Mouse (Mus musculus) layer of hippocampus, postnatal 10 days (tissue): Measurements from ENCODE around the gene Hoxb3. TPM values are rescaled to one million over a fixed set of nuclear protein-coding genes. Genes with fewer than 3 reads are reported as not detected.

ENCODE experiments used
- DNase-seq, 2 experiments: peaks; one replicate each; pipeline ENCODE4 v3.0.0; 2021; ENCODE audit warnings: low spot score in 2 of 2
- total RNA-seq, 2 experiments: library from RNA; stranded (reverse); gene quantifications; 2 replicates each; pipeline ENCODE4 v1.2.3; 2021

Gene Hoxb3
- total RNA-seq, 2 experiments from 2014 or later: not detected

DNA sequence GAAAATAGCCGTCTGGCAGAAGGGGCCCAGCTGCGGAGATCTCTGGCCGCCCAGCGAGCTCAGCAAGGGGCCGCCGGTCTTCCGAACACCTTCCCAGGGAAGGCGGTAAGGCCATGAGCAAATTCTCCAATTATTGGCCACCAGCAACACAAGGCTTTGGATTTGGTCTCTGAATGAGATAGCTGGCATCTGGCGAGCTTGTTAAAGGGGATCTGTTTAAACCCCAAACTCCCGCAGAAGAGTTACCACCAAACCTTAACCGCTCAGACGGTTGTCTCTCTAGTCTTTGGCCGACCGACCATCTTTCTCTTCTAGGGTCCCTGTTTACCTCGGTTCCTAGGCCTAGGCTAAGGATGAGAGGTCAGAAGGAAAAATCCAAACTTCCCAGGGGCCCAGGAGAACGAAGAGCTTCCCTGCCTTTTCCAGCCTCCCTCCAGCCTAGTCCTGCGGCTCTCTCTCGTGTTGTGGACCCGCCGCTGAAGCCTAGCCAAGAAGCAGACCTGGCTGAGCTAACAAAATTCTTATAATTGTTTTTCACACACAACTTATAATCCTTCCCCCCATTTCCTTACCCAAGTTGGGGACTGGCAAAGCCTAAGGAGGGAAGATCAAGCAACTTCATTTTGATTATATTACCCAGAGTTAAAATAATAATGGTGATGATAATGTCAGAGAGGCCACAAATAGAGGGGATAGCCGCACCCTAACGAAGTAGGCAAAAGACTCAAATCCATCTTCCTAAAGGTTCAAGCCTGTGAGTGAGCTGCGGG, 20.6 kb upstream of the Hoxb3 start:
- no peak for DNase-seq

- DNase-seq: peak; percentile 69
Observed at GRCm38 (mm10) chr11:96303151-96304099, 19.7 kb upstream of the Hoxb3 start, which contains the start of gene Hoxb5. Gene Hoxb5, plus strand, starts transcription at chr11:96303336.

DNA sequence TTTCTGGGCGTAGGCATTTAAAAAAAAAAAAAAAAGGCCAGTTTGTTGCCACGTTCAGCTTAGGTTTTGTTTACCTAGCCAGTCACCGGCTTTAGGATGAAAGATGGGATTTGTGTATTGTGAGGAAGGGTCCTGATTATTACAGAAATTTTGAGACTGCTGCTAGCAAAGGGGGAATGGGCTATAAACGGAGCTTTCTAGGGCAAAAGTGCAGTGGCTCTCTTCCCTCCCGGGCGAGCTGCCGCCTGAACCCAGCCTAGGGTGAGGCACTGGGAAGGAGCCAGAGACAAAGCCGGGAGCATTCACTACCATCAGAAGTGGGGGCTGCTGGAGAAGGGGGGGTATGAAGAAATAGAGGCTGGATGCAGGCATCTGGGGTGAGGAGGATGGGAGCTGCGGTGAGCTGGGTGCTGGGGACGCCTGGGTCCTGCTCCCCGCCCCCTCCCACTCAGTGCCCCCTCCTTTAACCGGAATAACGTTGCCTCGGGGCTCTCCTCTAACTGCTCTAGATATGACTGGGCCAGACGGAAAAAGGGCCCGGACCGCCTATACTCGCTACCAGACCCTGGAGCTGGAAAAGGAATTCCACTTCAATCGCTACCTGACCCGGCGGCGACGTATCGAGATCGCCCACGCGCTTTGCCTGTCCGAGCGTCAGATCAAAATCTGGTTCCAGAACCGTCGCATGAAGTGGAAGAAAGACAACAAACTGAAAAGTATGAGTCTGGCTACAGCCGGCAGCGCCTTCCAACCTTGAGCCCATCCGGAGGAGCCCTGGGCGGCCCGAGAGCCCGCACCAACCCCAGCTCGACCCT, 18.5 kb upstream of the Hoxb3 start:
- DNase-seq: no peak

GRCm38 (mm10) chr11:96305505-96306182, 17.5 kb upstream of the Hoxb3 start:
- no peak for DNase-seq

GRCm38 (mm10) chr11:96306183-96306907, 16.8 kb upstream of the Hoxb3 start:
- no peak for DNase-seq

GRCm38 (mm10) chr11:96306908-96307269, 16.2 kb upstream of the Hoxb3 start:
- no peak for DNase-seq

DNA sequence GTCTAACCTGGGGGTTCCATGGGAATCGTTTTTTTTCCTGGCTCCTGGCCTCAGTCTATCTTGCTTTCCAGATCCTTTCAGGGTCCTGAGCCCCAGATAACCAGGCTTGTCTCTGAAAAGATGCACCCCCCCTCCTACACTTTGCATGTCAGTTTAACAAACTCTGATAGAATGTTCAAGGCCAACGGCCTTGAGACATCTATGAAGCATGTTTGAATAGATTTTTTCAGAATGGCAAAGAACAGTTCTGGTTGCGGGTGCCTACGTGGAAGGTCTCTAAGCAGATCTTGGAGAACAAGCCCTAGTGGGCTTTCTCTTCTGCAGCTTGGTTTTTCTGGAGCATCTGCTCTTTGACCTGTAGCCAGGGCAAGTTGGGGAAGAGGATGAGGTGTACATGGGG, 14.4 kb upstream of the Hoxb3 start:
- no peak for DNase-seq

- DNase-seq: no peak
Observed at GRCm38 (mm10) chr11:96309288-96309687, 13.8 kb upstream of the Hoxb3 start.

GRCm38 (mm10) chr11:96310183-96310938, 12.8 kb upstream of the Hoxb3 start:
- no peak for DNase-seq

GRCm38 (mm10) chr11:96311097-96311496, 12.0 kb upstream of the Hoxb3 start:
- DNase-seq: no peak

GRCm38 (mm10) chr11:96311520-96312417, 11.4 kb upstream of the Hoxb3 start:
- DNase-seq: peak in 1 of 2 experiments; percentile 42

- no peak for DNase-seq
Observed at GRCm38 (mm10) chr11:96313134-96313533, 10.0 kb upstream of the Hoxb3 start.

DNA sequence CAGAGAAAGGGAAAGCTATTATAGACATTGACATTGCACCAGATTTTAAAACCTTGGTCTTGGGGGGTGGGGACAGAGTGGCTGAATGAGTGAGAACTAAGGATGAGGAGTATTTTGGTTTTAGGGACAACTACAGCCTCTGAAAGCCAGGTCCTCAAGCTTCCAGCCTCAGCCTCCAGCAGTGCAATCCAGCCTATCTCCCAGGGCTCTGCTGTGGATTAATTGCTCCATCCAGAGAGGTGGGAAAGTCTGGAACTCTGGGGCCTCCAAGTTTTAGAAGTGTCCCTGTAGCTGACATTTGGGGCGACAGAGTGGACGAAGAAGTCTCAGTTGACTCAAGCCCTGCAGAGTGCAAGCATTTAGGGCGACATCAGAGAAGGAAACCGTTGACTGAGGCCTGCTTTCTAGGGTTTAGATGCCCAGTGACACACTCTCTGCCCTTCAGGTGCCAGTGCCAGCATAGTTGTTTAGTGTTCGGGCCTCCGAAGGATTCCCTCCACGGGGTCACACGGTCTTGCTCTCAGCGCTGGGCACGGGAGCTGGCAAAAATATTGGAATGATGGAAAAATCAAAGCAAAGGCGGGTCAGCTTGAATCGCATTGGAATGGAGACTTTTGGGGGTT, 9.2 kb upstream of the Hoxb3 start:
- no peak for DNase-seq

DNA sequence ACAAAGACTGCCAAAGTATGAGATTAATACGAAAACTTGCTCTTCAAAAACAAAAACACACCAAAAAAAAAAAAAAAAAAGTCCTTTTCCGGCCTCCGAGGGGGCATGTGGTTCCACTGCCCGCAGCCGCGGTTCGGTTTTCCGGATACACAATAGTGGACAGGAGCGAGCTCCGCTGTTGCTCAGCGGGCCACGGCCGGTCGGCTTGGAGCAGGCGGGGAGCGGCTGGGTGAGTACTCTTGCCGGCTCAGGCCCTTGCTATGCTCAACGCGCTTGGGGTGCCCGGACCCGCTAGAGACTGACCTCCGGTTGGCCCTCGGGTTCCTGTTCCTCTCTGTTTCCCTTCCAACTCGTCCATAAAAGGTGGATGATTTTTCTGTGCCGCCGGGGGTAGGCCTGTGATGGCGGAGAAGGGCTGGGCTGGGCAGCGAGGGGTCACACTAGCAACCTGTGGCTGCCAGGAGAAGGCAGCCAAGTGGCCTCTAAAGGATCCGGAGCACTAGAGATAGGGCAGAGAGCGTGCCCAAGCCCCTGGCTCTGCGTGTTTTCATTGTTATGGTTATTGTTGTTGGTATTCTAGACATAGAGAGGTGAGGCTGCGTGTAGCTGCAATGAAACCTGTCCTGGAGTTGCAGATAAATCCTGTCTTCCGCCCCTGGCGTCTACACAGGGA, 8.3 kb upstream of the Hoxb3 start:
- no peak for DNase-seq

DNA sequence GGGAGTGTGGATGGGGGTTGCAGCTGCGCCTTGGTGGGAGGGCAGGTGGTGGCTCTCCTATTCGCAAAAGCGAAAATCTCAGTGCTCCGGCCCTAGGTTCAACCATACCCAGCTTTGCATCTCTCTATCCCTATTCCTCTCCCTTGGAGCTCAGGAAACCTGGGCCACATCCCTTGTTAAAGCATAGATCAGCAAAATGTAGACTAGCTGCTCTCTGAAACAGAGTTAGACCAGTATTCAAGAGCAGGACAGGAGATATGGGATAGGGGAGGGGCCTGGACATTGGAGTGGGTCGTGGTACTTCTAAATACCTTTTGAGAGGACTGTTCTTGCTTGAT, 7.8 kb upstream of the Hoxb3 start:
- no peak for DNase-seq

DNA sequence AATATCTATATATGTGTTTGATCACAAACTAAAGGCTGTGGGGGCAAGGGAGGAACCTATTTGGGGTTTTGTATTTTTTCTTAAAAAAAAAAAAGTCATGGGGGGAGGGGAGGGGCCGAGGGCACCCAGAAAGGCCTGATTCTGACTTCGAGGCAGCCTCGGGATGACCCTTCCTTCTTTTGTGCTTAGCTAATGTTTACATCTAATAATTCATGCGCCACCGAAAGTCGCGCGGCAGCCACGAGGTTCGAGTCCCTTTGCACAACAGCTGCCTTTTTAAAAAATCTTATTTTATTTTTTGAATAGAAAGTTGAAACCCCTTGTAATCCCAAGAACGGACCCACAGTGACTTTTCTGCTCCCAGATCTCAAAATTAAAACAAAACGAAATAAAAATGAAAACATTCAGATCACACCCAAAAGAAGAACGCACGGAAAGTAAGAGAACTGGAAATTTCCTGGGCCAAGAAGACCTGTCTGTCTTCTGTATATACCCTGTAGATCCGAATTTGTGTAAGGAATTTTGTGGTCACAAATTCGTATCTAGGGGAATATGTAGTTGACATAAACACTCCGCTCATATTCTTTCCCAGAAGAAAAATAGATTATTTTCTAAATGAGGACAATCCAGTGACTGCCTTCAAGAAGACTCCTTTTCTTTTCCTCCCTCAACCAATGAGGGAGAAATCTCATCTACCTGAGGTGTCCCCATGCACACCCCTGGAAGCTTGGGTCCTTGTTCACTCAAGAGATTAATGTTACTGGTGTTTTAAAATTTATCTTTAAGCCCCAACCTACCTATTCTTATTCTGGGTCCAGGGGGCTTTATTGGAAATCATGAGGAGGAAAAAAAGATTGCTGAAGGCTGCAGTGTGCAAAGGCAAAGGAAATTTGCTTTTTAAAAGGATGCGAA, 6.2 kb upstream of the Hoxb3 start:
- DNase-seq: no peak
